ENCODE assay signal across 9 mouse cellular contexts in the genomic region with DNA sequence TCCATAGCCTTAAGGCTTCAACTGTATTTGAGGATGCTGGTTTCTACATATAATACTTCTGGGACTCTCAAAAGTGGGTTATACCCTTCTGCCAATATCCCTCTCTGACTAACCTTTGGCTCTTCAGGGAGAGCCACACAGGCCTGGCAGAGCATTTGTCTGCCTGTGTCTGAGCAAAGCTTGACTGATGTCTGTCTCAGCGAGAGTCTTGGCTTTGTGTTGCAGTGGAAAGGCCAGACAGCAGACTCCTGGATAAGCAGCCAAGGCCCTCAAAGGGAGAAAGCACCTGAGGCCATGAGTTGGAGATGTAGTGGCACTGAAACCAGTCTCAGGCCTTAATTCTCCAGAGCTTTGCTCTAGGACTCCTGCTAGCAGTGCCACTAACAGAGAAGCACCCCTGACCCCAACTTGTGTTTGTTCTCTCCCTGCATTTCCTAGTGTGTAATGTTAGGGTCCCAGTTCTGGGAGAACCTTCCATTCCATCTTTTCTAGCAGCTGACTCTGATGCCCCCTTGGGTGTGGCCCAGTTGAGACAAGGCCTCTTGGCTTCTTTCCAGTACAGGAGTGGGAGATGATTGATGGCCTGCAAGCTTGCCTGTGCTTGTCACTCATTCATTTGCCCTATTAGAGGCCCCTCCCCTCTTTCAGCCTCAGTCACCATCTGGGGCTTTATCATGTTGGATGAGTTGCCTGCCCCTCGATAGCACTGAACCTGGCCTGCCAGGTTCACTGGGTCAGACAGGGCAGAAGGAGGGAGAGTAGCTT. TPM values are rescaled to one million over a fixed set of nuclear protein-coding genes. Genes with fewer than 3 reads are reported as not detected.
A peak's percentile ranks its signal among the peaks of the same experiment; 100 is the strongest.
DNase-seq lines count a peak whose midpoint lies in the region; ATAC-seq and TF ChIP-seq lines count a peak whose summit lies in the region.
"Had no signal": no experiment of that assay in that cellular context is flagged by ENCODE, and none has a peak within 500 bp of the region (broad histone marks: within the 10 kb centered on the region; RNA-seq: fewer than 3 reads in every experiment).

No protein-coding gene starts in this region.

- H3K9me3 ChIP-seq in heart, postnatal 0 days (replicated peaks; ENCODE audit: control insufficient read depth, low read length): no peaks in the 10 kb centered on the region
- H3K9me3 ChIP-seq in hindbrain, embryonic 12.5 days (replicated peaks): no peaks in the 10 kb centered on the region

- 22% methylated on average over 2 of the region's 2 CpGs for WGBS in heart, postnatal 0 days
- whole genome bisulfite sequencing in hindbrain, embryonic 12.5 days: 38% methylated on average over 2 of the region's 2 CpGs

- H3ac ChIP-seq in myocyte (ENCODE audit: control insufficient read depth, insufficient read length): no peak overlapping the region

- ATAC-seq in heart, postnatal 0 days (ENCODE audit: insufficient read depth, low read depth): no peak
- no peak for ATAC-seq in hindbrain, embryonic 12.5 days (ENCODE audit: low FRiP score)
- no peak for ATAC-seq in frontal cortex, adult (ENCODE audit: low TSS enrichment)

- intact Hi-C loops in heart, postnatal 36 days (cut with DNase I): no loop called here

- H3K4me3 ChIP-seq in heart, postnatal 0 days (ENCODE audit: low read depth, low read length): no peak overlapping the region
- H3K4me3 ChIP-seq in hindbrain, embryonic 12.5 days: peak overlapping the region; percentile 53
- H3K4me3 ChIP-seq in myocyte: peak overlapping the region; percentile 44

- H3K4me1 ChIP-seq in heart, postnatal 0 days (ENCODE audit: control insufficient read depth, insufficient read depth): no peaks in the 10 kb centered on the region; the same call in 1 of the 2 replicates
- peaks cover 31% of the 10 kb centered on the region for H3K4me1 ChIP-seq in hindbrain, embryonic 12.5 days

- H3K79me2 ChIP-seq in myocyte (ENCODE audit: control insufficient read depth, insufficient read depth): peaks cover 4% of the 10 kb centered on the region

- H3K27ac ChIP-seq in heart, postnatal 0 days (ENCODE audit: low read depth): no peak overlapping the region
- H3K27ac ChIP-seq in hindbrain, embryonic 12.5 days: peak overlapping the region; percentile 52

- peak overlapping the region; percentile 75; the same call in 1 of the 2 replicates for H3K4me2 ChIP-seq in heart, postnatal 0 days (ENCODE audit: low read depth, low read length)
- H3K4me2 ChIP-seq in hindbrain, embryonic 12.5 days (replicated peaks): peak overlapping the region; percentile 59
- peak overlapping the region; percentile 60 for H3K4me2 ChIP-seq in myocyte (ENCODE audit: low read depth)

- no peak for TF ChIP-seq EP300 in heart, postnatal 0 days (IDR thresholded peaks at IDR 0.05; ENCODE audit: low read depth)

- H3K27me3 ChIP-seq in heart, postnatal 0 days (ENCODE audit: control insufficient read depth, insufficient read depth, low read length): no peaks in the 10 kb centered on the region
- H3K27me3 ChIP-seq in hindbrain, embryonic 12.5 days: no peaks in the 10 kb centered on the region
- H3K27me3 ChIP-seq in myocyte (ENCODE audit: control insufficient read depth, insufficient read depth, insufficient read length): no peaks in the 10 kb centered on the region

- H3K9ac ChIP-seq in heart, postnatal 0 days (replicated peaks; ENCODE audit: low read depth, low read length): no peak overlapping the region
- H3K9ac ChIP-seq in hindbrain, embryonic 12.5 days: peak overlapping the region; percentile 64

- TF ChIP-seq POLR2A in myocyte (IDR thresholded peaks at IDR 0.05; ENCODE audit: insufficient read length, low read depth): no peak

- no peak for DNase-seq in heart, postnatal 0 days (ENCODE audit: low spot score)
- DNase-seq in heart, postnatal 36 days: no peak
- peak; percentile 25 for DNase-seq in cerebellum, adult 8-10 months
- no peak for DNase-seq in spleen, postnatal 4 days (ENCODE audit: low spot score in 2 of 2)
- DNase-seq in right cerebral cortex, adult 18-20 months: no peak
- DNase-seq: kidney, adult 8-10 months had no signal

- H3K36me3 ChIP-seq in heart, postnatal 0 days (replicated peaks; ENCODE audit: control insufficient read depth, insufficient read depth, low read length): no peaks in the 10 kb centered on the region
- H3K36me3 ChIP-seq in hindbrain, embryonic 12.5 days: peaks cover 23% of the 10 kb centered on the region; the same call in 1 of the 2 replicates
- H3K36me3 ChIP-seq in myocyte (ENCODE audit: control insufficient read depth, insufficient read depth): no peaks in the 10 kb centered on the region

- no peak for TF ChIP-seq CTCF in heart, postnatal 0 days (IDR thresholded peaks at IDR 0.05; ENCODE audit: low read depth)

TF ChIP-seq in myocyte, 11 proteins besides CTCF, POLR2A, EP300 and RAD21:
- no peak for TF ChIP-seq USF1 (IDR thresholded peaks at IDR 0.05; ENCODE audit: low read depth)
- no peak for TF ChIP-seq POLR2AphosphoS2 (IDR thresholded peaks at IDR 0.05; ENCODE audit: insufficient read length, low read depth)
- TF ChIP-seq E2F4 (IDR thresholded peaks at IDR 0.05; ENCODE audit: insufficient read depth): no peak
- TF ChIP-seq SRF (IDR thresholded peaks at IDR 0.05; ENCODE audit: control insufficient read depth, insufficient read length, low read depth): no peak
- no peak for TF ChIP-seq REST (IDR thresholded peaks at IDR 0.05; ENCODE audit: insufficient read depth, insufficient read length)
- TF ChIP-seq TCF3 (IDR thresholded peaks at IDR 0.05; ENCODE audit: insufficient read length, low read depth): no peak
- TF ChIP-seq MYOD1 (IDR thresholded peaks at IDR 0.05; ENCODE audit: control insufficient read depth in 1 of 3, insufficient read length in 2 of 3, low read depth in 2 of 3): no peak
- no peak for TF ChIP-seq MAX (IDR thresholded peaks at IDR 0.05; ENCODE audit: low read depth)
- TF ChIP-seq MYOG (IDR thresholded peaks at IDR 0.05; ENCODE audit: control insufficient read depth in 1 of 3, insufficient read depth in 1 of 3, insufficient read length in 2 of 3, low read depth in 2 of 3): no peak
- no peak for TF ChIP-seq CEBPB (IDR thresholded peaks at IDR 0.05; ENCODE audit: insufficient read depth, poor library complexity, severe bottlenecking)
- TF ChIP-seq TCF12 (IDR thresholded peaks at IDR 0.05; ENCODE audit: insufficient read depth, poor library complexity, severe bottlenecking): no peak

RNA-seq across cellular contexts. Expression of a gene that starts 1.5 kb away (rescaled TPM):
- total RNA-seq in heart, postnatal 0 days (2014; rRNA removed; ENCODE audit: low replicate concordance): 12.9 and 15.9 TPM in 2 replicates
- polyA plus RNA-seq in heart, postnatal 0 days (2015; fragmentation: Nextera tagmentation; extraction: Ambion mirVana): 0.59 TPM in 2 replicates
- 1 to 10 TPM in 1 of 2 experiments, under 1 TPM in 1; 0.87 to 1.6 TPM for total RNA-seq in heart, postnatal 36 days (2021)
- polyA plus RNA-seq in hindbrain, embryonic 12.5 days (2016; fragmentation: Nextera tagmentation; extraction: Ambion mirVana): 48.6 and 51.8 TPM in 2 replicates
- 12.8 TPM for polyA plus RNA-seq in myocyte (2012; fragmentation: generic; extraction: Trizol)

RNA-seq across cellular contexts. Expression of a gene that starts 17.5 kb away (rescaled TPM):
- total RNA-seq in heart, postnatal 0 days (2014; rRNA removed; ENCODE audit: low replicate concordance): 2.4 and 9.8 TPM in 2 replicates
- polyA plus RNA-seq in heart, postnatal 0 days (2015; fragmentation: Nextera tagmentation; extraction: Ambion mirVana): 40.3 and 41.3 TPM in 2 replicates
- 10 to 100 TPM; 24.5 to 29.5 TPM for total RNA-seq in heart, postnatal 36 days (2021)
- 62.3 and 65.8 TPM in 2 replicates for polyA plus RNA-seq in hindbrain, embryonic 12.5 days (2016; fragmentation: Nextera tagmentation; extraction: Ambion mirVana)
- polyA plus RNA-seq in myocyte (2012; fragmentation: generic; extraction: Trizol): 62.2 TPM

RNA-seq across cellular contexts. Expression of a gene that starts 23.1 kb away (rescaled TPM):
- total RNA-seq in heart, postnatal 0 days (2014; rRNA removed; ENCODE audit: low replicate concordance): 61.1 and 76.7 TPM in 2 replicates
- polyA plus RNA-seq in heart, postnatal 0 days (2015; fragmentation: Nextera tagmentation; extraction: Ambion mirVana): 83.9 and 94.9 TPM in 2 replicates
- 10 to 100 TPM; 28.3 to 28.8 TPM for total RNA-seq in heart, postnatal 36 days (2021)
- 90.1 and 94.4 TPM in 2 replicates for polyA plus RNA-seq in hindbrain, embryonic 12.5 days (2016; fragmentation: Nextera tagmentation; extraction: Ambion mirVana)
- 41.6 TPM for polyA plus RNA-seq in myocyte (2012; fragmentation: generic; extraction: Trizol)

RNA-seq across cellular contexts. Expression of a gene that starts 25.6 kb away (rescaled TPM):
- 62.1 and 81.6 TPM in 2 replicates for total RNA-seq in heart, postnatal 0 days (2014; rRNA removed; ENCODE audit: low replicate concordance)
- 72.1 and 75.5 TPM in 2 replicates for polyA plus RNA-seq in heart, postnatal 0 days (2015; fragmentation: Nextera tagmentation; extraction: Ambion mirVana)
- total RNA-seq in heart, postnatal 36 days (2021): 10 to 100 TPM; 76.7 to 82.5 TPM
- polyA plus RNA-seq in hindbrain, embryonic 12.5 days (2016; fragmentation: Nextera tagmentation; extraction: Ambion mirVana): 697 and 732 TPM in 2 replicates
- polyA plus RNA-seq in myocyte (2012; fragmentation: generic; extraction: Trizol): 83.9 TPM

RNA-seq across cellular contexts. Expression of a gene that starts 33.5 kb away (rescaled TPM):
- total RNA-seq in heart, postnatal 0 days (2014; rRNA removed; ENCODE audit: low replicate concordance): 114 and 125 TPM in 2 replicates
- 92.3 and 92.8 TPM in 2 replicates for polyA plus RNA-seq in heart, postnatal 0 days (2015; fragmentation: Nextera tagmentation; extraction: Ambion mirVana)
- 100 to 1,000 TPM; 130 to 135 TPM for total RNA-seq in heart, postnatal 36 days (2021)
- polyA plus RNA-seq in hindbrain, embryonic 12.5 days (2016; fragmentation: Nextera tagmentation; extraction: Ambion mirVana): 140 and 143 TPM in 2 replicates
- 178 TPM for polyA plus RNA-seq in myocyte (2012; fragmentation: generic; extraction: Trizol)
